Mouse (Mus musculus): ENCODE results near the gene BC048403. TPM values are rescaled to one million over a fixed set of nuclear protein-coding genes. Genes with fewer than 3 reads are reported as not detected.

The BC048403 gene
- polyA plus RNA-seq, 1 experiment from 2014 or later, result 3.0 TPM

GRCm38 (mm10) chr10:121796027-121796802 lies 56.5 kb downstream of the BC048403 start:
- peak; percentile 98 for ATAC-seq
- Histone ChIP-seq H3K27me3 (replicated peaks; ENCODE audit: insufficient read depth, low read length) (no peaks in the 10 kb centered on the region), H3K27ac (ENCODE audit: low read length) (no peak overlapping the region), H3K4me3 (ENCODE audit: low read depth, low read length) (no peak overlapping the region), H3K9ac (replicated peaks; ENCODE audit: low read depth) (no peak overlapping the region), H3K36me3 (ENCODE audit: insufficient read depth, low read length) (no peaks in the 10 kb centered on the region), H3K9me3 (ENCODE audit: low read length) (no peaks in the 10 kb centered on the region), H3K4me2 (replicated peaks; ENCODE audit: low read depth, low read length) (no peak overlapping the region; the same call in 1 of the 2 replicates), H3K4me1 (ENCODE audit: insufficient read depth, low read depth, low read length) (no peaks in the 10 kb centered on the region)
- TF ChIP-seq EP300 (IDR thresholded peaks at IDR 0.05), result peak; percentile 67; the same call in 1 of the 2 replicates
- TF ChIP-seq CTCF (IDR thresholded peaks at IDR 0.05), result no peak
- 37% methylated on average over 8 of the region's 8 CpGs for WGBS
- peak; percentile 90 for DNase-seq (ENCODE audit: low spot score)

DNA sequence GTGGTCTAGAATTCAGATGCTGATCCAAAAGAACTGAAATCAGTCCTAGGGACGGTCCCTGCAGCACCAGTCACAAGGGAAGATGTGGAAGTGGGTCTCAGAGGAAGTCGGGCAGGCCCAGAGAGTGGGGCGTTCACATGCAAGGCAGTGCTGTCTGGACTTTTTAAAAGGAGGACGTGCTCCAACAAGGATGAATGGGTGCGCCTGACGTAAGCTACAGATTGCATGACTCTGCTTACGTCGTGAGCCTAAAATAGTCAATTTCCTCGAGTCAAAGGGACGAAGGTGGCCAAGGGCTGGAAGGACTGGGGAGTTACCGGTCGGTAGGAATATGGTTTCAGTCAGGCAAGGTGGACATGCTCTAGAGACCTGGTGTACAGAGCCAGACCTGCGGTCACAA lies 60.3 kb downstream of the BC048403 start:
- no peak for TF ChIP-seq CTCF (IDR thresholded peaks at IDR 0.05)
- TF ChIP-seq EP300 (IDR thresholded peaks at IDR 0.05), result no peak
- H3K27ac ChIP-seq (ENCODE audit: low read length), result no peak overlapping the region
- 89% methylated on average over 13 of the region's 13 CpGs for WGBS

More for the DNA sequence above, 60.3 kb downstream of the BC048403 start:
- Histone ChIP-seq H3K4me3 (ENCODE audit: low read depth, low read length) (no peak overlapping the region), H3K9me3 (ENCODE audit: low read length) (no peaks in the 10 kb centered on the region), H3K9ac (replicated peaks; ENCODE audit: low read depth) (no peak overlapping the region), H3K4me1 (ENCODE audit: insufficient read depth, low read depth, low read length) (no peaks in the 10 kb centered on the region), H3K27me3 (replicated peaks; ENCODE audit: insufficient read depth, low read length) (no peaks in the 10 kb centered on the region), H3K36me3 (ENCODE audit: insufficient read depth, low read length) (no peaks in the 10 kb centered on the region), H3K4me2 (replicated peaks; ENCODE audit: low read depth, low read length) (no peak overlapping the region)
- ATAC-seq (no peak), DNase-seq (ENCODE audit: low spot score) (no peak)

Other genes starting within 250 kb of the BC048403 start
- gene Tbk1, start 153.2 kb upstream of the BC048403 start, polyA plus RNA-seq (2015; fragmentation: Nextera tagmentation; extraction: Ambion mirVana), result 25.9 and 28.0 TPM in 2 replicates
- 19.9 and 25.7 TPM in 2 replicates for gene Xpot, start 113.6 kb upstream of the BC048403 start, polyA plus RNA-seq (2015; fragmentation: Nextera tagmentation; extraction: Ambion mirVana)
- 0.44 and 0.48 TPM in 2 replicates for gene D930020B18Rik, start 98.3 kb upstream of the BC048403 start, polyA plus RNA-seq (2015; fragmentation: Nextera tagmentation; extraction: Ambion mirVana)

Measured in lung, postnatal 0 days (tissue).